Mouse (Mus musculus): Measurements from ENCODE around the gene Nfil3. TPM values are rescaled to one million over a fixed set of nuclear protein-coding genes. Genes with fewer than 3 reads are reported as not detected.

The Nfil3 gene
- total RNA-seq, 1 experiment, result 5.8 TPM

GRCm38 (mm10) chr13:52970876-52971275, 10.0 kb downstream of the Nfil3 start:
- no peak for DNase-seq (ENCODE audit: low read depth, low spot score)
- TF ChIP-seq CHD2 (IDR thresholded peaks at IDR 0.05; ENCODE audit: low read depth, low read length) (no peak), ZNF384 (IDR thresholded peaks at IDR 0.05; ENCODE audit: low read depth, low read length) (no peak), HCFC1 (IDR thresholded peaks at IDR 0.05; ENCODE audit: borderline replicate concordance, insufficient read depth, low read length) (no peak), MAFK (IDR thresholded peaks at IDR 0.05; ENCODE audit: insufficient read depth, low read depth, low read length) (no peak), ZC3H11A (IDR thresholded peaks at IDR 0.05; ENCODE audit: borderline replicate concordance, low read depth, low read length) (no peak)
- peaks cover 7% of the 10 kb centered on the region; the same call in 1 of the 2 replicates for H3K36me3 ChIP-seq (ENCODE audit: control insufficient read depth, insufficient read depth, low read length, poor library complexity, severe bottlenecking)
- no peak overlapping the region for H3K4me3 ChIP-seq (ENCODE audit: insufficient read depth in 1 of 2, low read depth in 1 of 2, low read length in 2 of 2, poor library complexity in 1 of 2, severe bottlenecking in 1 of 2)
- H3K9me3 ChIP-seq (ENCODE audit: control insufficient read depth, insufficient read depth, low read depth, low read length), result no peaks in the 10 kb centered on the region
- in situ Hi-C loops (cut with MboI; ENCODE audit: low sequenced_read_pairs in 2 of 2, unreplicated experiment in 2 of 2), result no loop called here
- no peak overlapping the region for H3K27ac ChIP-seq (ENCODE audit: insufficient read depth, low read depth, low read length, poor library complexity, severe bottlenecking)
- H3K4me1 ChIP-seq (ENCODE audit: control insufficient read depth in 2 of 2, insufficient read depth in 2 of 2, low read length in 2 of 2, poor library complexity in 1 of 2), result peaks cover 0 to 1% of the 10 kb centered on the region in 2 experiments; a peak in 2 of 4 replicates
- H3K9ac ChIP-seq (ENCODE audit: insufficient read depth, low read depth, low read length, poor library complexity, severe bottlenecking), result no peak overlapping the region

GRCm38 (mm10) chr13:52962922-52963321, 18.0 kb downstream of the Nfil3 start:
- no peak for DNase-seq (ENCODE audit: low read depth, low spot score)
- no peak overlapping the region for H3K4me3 ChIP-seq (ENCODE audit: insufficient read depth in 1 of 2, low read depth in 1 of 2, low read length in 2 of 2, poor library complexity in 1 of 2, severe bottlenecking in 1 of 2)
- no peak for TF ChIP-seq ZC3H11A (IDR thresholded peaks at IDR 0.05; ENCODE audit: borderline replicate concordance, low read depth, low read length)
- TF ChIP-seq MAFK (IDR thresholded peaks at IDR 0.05; ENCODE audit: insufficient read depth, low read depth, low read length), result no peak
- no peak for TF ChIP-seq HCFC1 (IDR thresholded peaks at IDR 0.05; ENCODE audit: borderline replicate concordance, insufficient read depth, low read length)
- no peak for TF ChIP-seq CHD2 (IDR thresholded peaks at IDR 0.05; ENCODE audit: low read depth, low read length)
- TF ChIP-seq ZNF384 (IDR thresholded peaks at IDR 0.05; ENCODE audit: low read depth, low read length), result no peak
- in situ Hi-C loops (cut with MboI; ENCODE audit: low sequenced_read_pairs in 2 of 2, unreplicated experiment in 2 of 2), result no loop called here
- no peak overlapping the region for H3K27ac ChIP-seq (ENCODE audit: insufficient read depth, low read depth, low read length, poor library complexity, severe bottlenecking)
- H3K9ac ChIP-seq (ENCODE audit: insufficient read depth, low read depth, low read length, poor library complexity, severe bottlenecking), result no peak overlapping the region
- H3K4me1 ChIP-seq (ENCODE audit: control insufficient read depth in 2 of 2, insufficient read depth in 2 of 2, low read length in 2 of 2, poor library complexity in 1 of 2), result peaks cover 0 to 1% of the 10 kb centered on the region in 2 experiments; a peak in 1 of 4 replicates
- H3K9me3 ChIP-seq (ENCODE audit: control insufficient read depth, insufficient read depth, low read depth, low read length), result no peaks in the 10 kb centered on the region
- H3K36me3 ChIP-seq (ENCODE audit: control insufficient read depth, insufficient read depth, low read length, poor library complexity, severe bottlenecking), result peaks cover 7% of the 10 kb centered on the region; the same call in 1 of the 2 replicates

GRCm38 (mm10) chr13:52962361-52962760, 18.5 kb downstream of the Nfil3 start:
- peaks cover 3% of the 10 kb centered on the region; the same call in 1 of the 2 replicates for H3K36me3 ChIP-seq (ENCODE audit: control insufficient read depth, insufficient read depth, low read length, poor library complexity, severe bottlenecking)
- in situ Hi-C loops (cut with MboI; ENCODE audit: low sequenced_read_pairs in 2 of 2, unreplicated experiment in 2 of 2), result no loop called here

GRCm38 (mm10) chr13:52953779-52954553, 26.9 kb downstream of the Nfil3 start:
- Histone ChIP-seq H3K27ac (ENCODE audit: insufficient read depth, low read depth, low read length, poor library complexity, severe bottlenecking) (no peak overlapping the region), H3K4me1 (ENCODE audit: control insufficient read depth in 2 of 2, insufficient read depth in 2 of 2, low read length in 2 of 2, poor library complexity in 1 of 2) (0 out of 4 replicates have a peak, but pooled peaks cover 0 to 2% of the 10 kb centered on the region in 2 experiments), H3K9me3 (ENCODE audit: control insufficient read depth, insufficient read depth, low read depth, low read length) (no peaks in the 10 kb centered on the region), H3K4me3 (ENCODE audit: insufficient read depth in 1 of 2, low read depth in 1 of 2, low read length in 2 of 2, poor library complexity in 1 of 2, severe bottlenecking in 1 of 2) (no peak overlapping the region), H3K36me3 (ENCODE audit: control insufficient read depth, insufficient read depth, low read length, poor library complexity, severe bottlenecking) (no peaks in the 10 kb centered on the region), H3K9ac (ENCODE audit: insufficient read depth, low read depth, low read length, poor library complexity, severe bottlenecking) (no peak overlapping the region)
- in situ Hi-C loops (cut with MboI; ENCODE audit: low sequenced_read_pairs in 2 of 2, unreplicated experiment in 2 of 2), result no loop called here
- TF ChIP-seq ZNF384 (IDR thresholded peaks at IDR 0.05; ENCODE audit: low read depth, low read length), result no peak
- no peak for TF ChIP-seq HCFC1 (IDR thresholded peaks at IDR 0.05; ENCODE audit: borderline replicate concordance, insufficient read depth, low read length)
- no peak for TF ChIP-seq CHD2 (IDR thresholded peaks at IDR 0.05; ENCODE audit: low read depth, low read length)
- TF ChIP-seq ZC3H11A (IDR thresholded peaks at IDR 0.05; ENCODE audit: borderline replicate concordance, low read depth, low read length), result no peak
- no peak for DNase-seq (ENCODE audit: low read depth, low spot score)

More at GRCm38 (mm10) chr13:52962361-52962760, 18.5 kb downstream of the Nfil3 start:
- H3K27ac ChIP-seq (ENCODE audit: insufficient read depth, low read depth, low read length, poor library complexity, severe bottlenecking), result no peak overlapping the region
- H3K9ac ChIP-seq (ENCODE audit: insufficient read depth, low read depth, low read length, poor library complexity, severe bottlenecking), result no peak overlapping the region
- H3K4me3 ChIP-seq (ENCODE audit: insufficient read depth in 1 of 2, low read depth in 1 of 2, low read length in 2 of 2, poor library complexity in 1 of 2, severe bottlenecking in 1 of 2), result no peak overlapping the region
- DNase-seq (ENCODE audit: low read depth, low spot score), result no peak
- TF ChIP-seq ZNF384 (IDR thresholded peaks at IDR 0.05; ENCODE audit: low read depth, low read length) (no peak), ZC3H11A (IDR thresholded peaks at IDR 0.05; ENCODE audit: borderline replicate concordance, low read depth, low read length) (no peak), MAFK (IDR thresholded peaks at IDR 0.05; ENCODE audit: insufficient read depth, low read depth, low read length) (no peak), HCFC1 (IDR thresholded peaks at IDR 0.05; ENCODE audit: borderline replicate concordance, insufficient read depth, low read length) (no peak), CHD2 (IDR thresholded peaks at IDR 0.05; ENCODE audit: low read depth, low read length) (no peak)
- no peaks in the 10 kb centered on the region for H3K9me3 ChIP-seq (ENCODE audit: control insufficient read depth, insufficient read depth, low read depth, low read length)
- H3K4me1 ChIP-seq (ENCODE audit: control insufficient read depth in 2 of 2, insufficient read depth in 2 of 2, low read length in 2 of 2, poor library complexity in 1 of 2), result peaks cover 0 to under 1% of the 10 kb centered on the region in 2 experiments; a peak in 1 of 4 replicates

Measured in ES-E14 (cell line).